Mouse (Mus musculus) effector memory CD4-positive, alpha-beta T cell, adult 7 months (primary cell): ENCODE data around the gene Ugt2b5. TPM values are rescaled to one million over a fixed set of nuclear protein-coding genes. Genes with fewer than 3 reads are reported as not detected.

ENCODE experiments used
- polyA plus RNA-seq: library from polyadenylated mRNA; unstranded; fragments of 100-300 nt; shearing (Covaris generic); gene quantifications from one replicate; pipeline ENCODE4 v1.2.1, GENCODE M21; 2017

Ugt2b5 gene
- polyA plus RNA-seq = not detected

DNA sequence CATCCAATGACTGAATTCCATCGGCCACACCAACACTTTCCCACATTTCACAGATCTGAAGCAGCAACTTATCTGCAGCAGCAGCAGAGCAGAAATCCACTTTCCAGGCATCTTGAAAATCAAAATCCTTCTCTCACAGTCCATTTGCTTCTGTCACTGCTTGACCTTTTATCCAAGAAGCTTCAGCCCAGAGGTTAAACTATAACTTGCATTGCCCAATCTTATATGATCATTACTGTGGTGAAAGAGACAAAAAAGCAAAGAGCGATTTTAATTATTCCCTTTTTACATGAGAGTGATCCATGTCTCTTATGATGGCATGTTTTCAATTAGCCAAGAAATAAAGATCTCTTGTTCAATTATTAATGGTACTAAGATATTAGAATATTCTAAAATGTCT, at the start of gene Ugt2b5:
Gene Ugt2b5, minus strand, starts transcription at position 123 of the 400 bp plus-strand sequence.

DNA sequence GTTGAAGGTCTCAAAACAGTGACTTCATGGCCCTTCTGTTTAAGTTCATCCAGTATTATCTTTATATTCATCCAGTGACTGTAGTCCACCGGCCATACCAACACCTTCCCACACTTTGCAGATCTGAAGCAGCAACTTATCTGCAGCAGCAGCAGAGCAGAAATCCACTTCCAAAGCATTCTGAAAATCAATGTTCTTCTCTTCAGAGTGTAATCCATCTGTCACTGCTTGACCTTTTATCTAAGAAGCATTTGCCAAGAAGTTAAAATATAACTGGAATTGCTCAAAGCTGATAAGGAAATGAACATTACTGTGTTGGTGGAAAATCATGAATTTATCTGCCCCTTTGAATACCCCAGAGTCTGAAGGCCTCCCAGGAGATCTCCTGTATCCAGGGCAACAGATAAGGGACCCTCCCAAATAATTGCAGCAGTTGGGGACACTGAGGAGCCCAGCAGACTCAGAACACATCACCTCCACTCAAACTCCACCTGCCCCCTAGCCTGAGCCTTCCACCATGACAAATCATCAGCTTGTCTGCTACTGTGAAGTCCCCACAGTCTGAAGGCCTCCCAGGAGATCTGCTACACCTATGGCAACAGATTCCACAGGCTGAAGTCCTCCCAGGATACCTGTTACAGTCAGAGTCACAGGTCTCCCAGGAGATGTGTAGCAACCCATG, 47.6 kb downstream of the Ugt2b5 start, which contains the start of gene Ugt2b36:
Gene Ugt2b36, minus strand, starts transcription at position 210 of the 682 bp plus-strand sequence.

Other genes starting within 250 kb of the Ugt2b5 start
- not detected for gene Ugt2b34, start 233.4 kb downstream of the Ugt2b5 start, polyA plus RNA-seq
- gene Ugt2b1, start 213.8 kb downstream of the Ugt2b5 start, polyA plus RNA-seq = not detected
- gene Ugt2b35, start 139.5 kb downstream of the Ugt2b5 start, polyA plus RNA-seq = not detected
- not detected for gene Ugt2b36, start 47.8 kb downstream of the Ugt2b5 start, polyA plus RNA-seq
- gene Ugt2b37, start 114.5 kb upstream of the Ugt2b5 start, polyA plus RNA-seq = not detected
- not detected for gene Ugt2a3, start 196.9 kb upstream of the Ugt2b5 start, polyA plus RNA-seq